Mouse (Mus musculus) forebrain, embryonic 15.5 days (tissue): Measurements from ENCODE around the gene Nudcd3. TPM values are rescaled to one million over a fixed set of nuclear protein-coding genes. Genes with fewer than 3 reads are reported as not detected.
A peak's percentile ranks its signal among the peaks of the same experiment; 100 is the strongest.

ENCODE experiments used
- ATAC-seq: fragments of 200-750 bp; cut with Nextera tagmentation; replicated peaks from 2 replicates; pipeline ENCODE4 v1.8.0; 2017; ENCODE audit warnings: mild to moderate bottlenecking, moderate TSS enrichment, moderate library complexity
- H3K27ac ChIP-seq: fragments of 300-500 bp; sonication (generic); replicated peaks from 2 replicates; pipeline ENCODE4 v1.5.1; 2015; ENCODE audit warnings: mild to moderate bottlenecking, inconsistent platforms
- H3K27me3 ChIP-seq: fragments of 300-500 bp; sonication (generic); 2 replicates; pipeline ENCODE4 v1.6.1; 2015; ENCODE audit warnings: inconsistent platforms
- H3K36me3 ChIP-seq: fragments of 300-500 bp; sonication (generic); 2 replicates; pipeline ENCODE4 v1.6.1; 2015; ENCODE audit warnings: mild to moderate bottlenecking, inconsistent platforms
- H3K4me1 ChIP-seq: fragments of 300-500 bp; sonication (generic); 2 replicates; pipeline ENCODE4 v1.6.1; 2015; ENCODE audit warnings: inconsistent platforms
- H3K4me2 ChIP-seq: fragments of 300-500 bp; sonication (generic); replicated peaks from 2 replicates; pipeline ENCODE4 v1.6.1; 2015; ENCODE audit warnings: mild to moderate bottlenecking, inconsistent platforms
- H3K4me3 ChIP-seq: fragments of 300-500 bp; sonication (generic); 2 replicates; pipeline ENCODE4 v1.5.1; 2015; ENCODE audit warnings: mild to moderate bottlenecking, inconsistent platforms
- H3K9ac ChIP-seq: fragments of 300-500 bp; sonication (generic); replicated peaks from 2 replicates; pipeline ENCODE4 v1.6.1; 2015; ENCODE audit warnings: mild to moderate bottlenecking, inconsistent platforms
- H3K9me3 ChIP-seq: fragments of 300-500 bp; sonication (generic); 2 replicates; pipeline ENCODE4 v1.6.1; 2016; ENCODE audit warnings: inconsistent platforms
- WGBS: fragments of 180-500 bp; shearing (Covaris S2); methylation state at CpG from one replicate; pipeline ENCODE4 v1.1.7; 2015; ENCODE audit warnings: mixed read lengths; 5-methylcytosine and 5-hydroxymethylcytosine counted together
- polyA plus RNA-seq: library from polyadenylated mRNA; unstranded; fragments of >200 nt; fragmentation: Nextera tagmentation; extraction: Ambion mirVana; gene quantifications from 2 replicates; pipeline ENCODE4 v1.2.1, GENCODE M21; 2015

The Nudcd3 gene
- polyA plus RNA-seq, 1 experiment from 2014 or later: 74.4 TPM

GRCm38 (mm10) chr11:6156651-6157050 is 43.6 kb downstream of the Nudcd3 start:
- no peak overlapping the region for H3K9ac ChIP-seq
- 72% methylated on average over 5 of the region's 5 CpGs for WGBS
- no peak overlapping the region for H3K4me2 ChIP-seq
- no peaks in the 10 kb centered on the region for H3K27me3 ChIP-seq
- ATAC-seq: no peak
- H3K27ac ChIP-seq: no peak overlapping the region
- no peak overlapping the region for H3K4me3 ChIP-seq
- H3K9me3 ChIP-seq: no peaks in the 10 kb centered on the region
- H3K4me1 ChIP-seq: peaks cover 24% of the 10 kb centered on the region
- no peaks in the 10 kb centered on the region for H3K36me3 ChIP-seq

DNA sequence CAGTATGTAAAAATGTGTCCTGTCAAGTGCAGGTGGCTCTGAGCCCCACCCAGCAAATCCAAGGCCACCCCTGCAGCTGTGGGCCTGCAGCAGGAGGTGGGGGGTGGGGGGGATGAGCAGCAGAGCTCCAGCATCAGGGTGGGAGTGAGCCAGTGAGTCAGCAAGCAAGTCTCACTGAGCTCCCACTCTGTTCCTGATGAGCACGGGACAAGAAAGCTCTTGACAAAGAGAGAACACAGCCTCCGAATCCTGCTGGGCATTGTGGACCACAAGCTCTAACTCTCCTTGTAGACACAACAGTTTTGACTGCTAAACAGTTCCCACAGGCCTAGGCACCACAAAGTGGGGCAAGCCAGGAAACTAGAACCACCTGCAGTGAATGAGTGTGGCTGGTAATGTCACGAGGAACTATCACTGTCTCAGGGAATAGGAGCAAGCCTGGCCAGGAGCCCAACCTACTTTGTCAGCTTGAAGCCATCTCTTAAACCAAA is 46.0 kb downstream of the Nudcd3 start:
- 57% methylated on average over 3 of the region's 3 CpGs for WGBS
- ATAC-seq: no peak
- Histone ChIP-seq H3K36me3 (peaks cover 4% of the 10 kb centered on the region; the same call in 1 of the 2 replicates), H3K4me2 (no peak overlapping the region), H3K4me3 (no peak overlapping the region), H3K27ac (no peak overlapping the region), H3K9ac (no peak overlapping the region), H3K4me1 (peaks cover 17% of the 10 kb centered on the region), H3K27me3 (no peaks in the 10 kb centered on the region), H3K9me3 (no peaks in the 10 kb centered on the region)

- no peak for ATAC-seq
- 81% methylated on average over 4 of the region's 4 CpGs for WGBS
These were observed 47.4 kb downstream of the Nudcd3 start for GRCm38 (mm10) chr11:6152864-6153263.

DNA sequence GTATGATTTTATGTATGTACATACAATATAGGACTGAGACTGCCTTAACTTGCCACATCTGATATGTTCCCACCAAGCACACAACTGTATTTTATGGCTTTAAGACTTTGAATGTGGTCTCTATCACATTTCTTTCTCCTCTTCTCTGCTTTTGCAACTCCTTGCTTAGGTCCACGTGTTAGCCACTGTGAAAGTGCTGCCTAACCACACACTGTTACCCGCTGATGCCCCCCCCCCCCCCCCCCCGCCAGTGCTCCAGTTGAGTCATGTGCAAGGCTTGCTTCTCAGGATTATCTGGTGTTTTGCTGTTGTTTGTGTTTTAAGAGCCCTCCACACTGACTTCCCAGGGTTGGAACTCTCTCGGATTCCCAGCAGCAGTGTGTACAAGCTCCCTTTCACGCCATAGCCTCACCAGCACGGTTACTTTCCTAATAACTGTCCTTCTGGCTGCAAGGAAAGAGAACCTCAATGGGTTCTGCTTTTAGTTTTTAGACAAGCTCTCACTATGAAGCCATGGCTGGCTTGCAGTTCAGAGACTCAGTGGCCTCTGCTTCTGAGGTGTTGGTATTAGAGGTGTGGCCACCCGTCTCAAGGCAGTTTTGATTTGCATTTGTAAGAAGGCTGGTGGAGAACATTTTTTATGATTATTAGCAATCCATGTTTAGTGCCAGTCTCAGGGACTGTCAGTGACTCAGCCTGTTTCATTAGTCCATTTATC is 61.8 kb downstream of the Nudcd3 start:
- Histone ChIP-seq H3K36me3 (peaks cover 5% of the 10 kb centered on the region; the same call in 1 of the 2 replicates), H3K4me1 (no peaks in the 10 kb centered on the region), H3K4me3 (no peak overlapping the region), H3K9me3 (no peaks in the 10 kb centered on the region), H3K4me2 (no peak overlapping the region), H3K27ac (no peak overlapping the region), H3K9ac (no peak overlapping the region), H3K27me3 (no peaks in the 10 kb centered on the region)
- whole genome bisulfite sequencing: 80% methylated on average over 6 of the region's 7 CpGs
- ATAC-seq: no peak

More at GRCm38 (mm10) chr11:6152864-6153263, 47.4 kb downstream of the Nudcd3 start:
- Histone ChIP-seq H3K4me3 (no peak overlapping the region), H3K9ac (no peak overlapping the region), H3K9me3 (no peaks in the 10 kb centered on the region), H3K36me3 (peaks cover 11% of the 10 kb centered on the region), H3K27me3 (no peaks in the 10 kb centered on the region), H3K4me2 (no peak overlapping the region), H3K27ac (no peak overlapping the region), H3K4me1 (peaks cover 17% of the 10 kb centered on the region)

DNA sequence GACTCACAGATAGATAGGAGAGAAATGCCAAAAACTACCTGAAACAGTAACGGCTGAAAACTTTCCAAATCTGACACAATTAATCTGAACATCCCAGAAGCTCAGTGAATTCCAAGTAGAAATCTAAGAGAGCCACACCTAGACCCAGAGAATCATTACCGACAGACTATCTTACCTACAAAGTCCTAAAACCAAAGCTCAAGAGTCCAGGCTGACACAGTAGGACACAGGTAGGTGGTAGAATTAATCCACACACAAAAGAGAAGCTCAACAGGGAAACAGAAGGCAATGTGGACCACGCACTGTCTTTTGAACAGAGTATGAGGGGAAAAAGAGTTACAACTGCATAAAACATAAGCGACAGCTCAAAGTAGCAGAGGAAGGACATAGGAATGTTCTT is 67.3 kb downstream of the Nudcd3 start:
- no peak overlapping the region for H3K9ac ChIP-seq
- no peak overlapping the region for H3K27ac ChIP-seq
- H3K36me3 ChIP-seq: no peaks in the 10 kb centered on the region
- 92% methylated on average over 4 of the region's 4 CpGs for WGBS
- no peaks in the 10 kb centered on the region for H3K9me3 ChIP-seq
- H3K4me2 ChIP-seq: no peak overlapping the region
- H3K4me3 ChIP-seq: no peak overlapping the region
- H3K27me3 ChIP-seq: no peaks in the 10 kb centered on the region
- no peak for ATAC-seq
- H3K4me1 ChIP-seq: no peaks in the 10 kb centered on the region

GRCm38 (mm10) chr11:6130578-6130977 is 69.6 kb downstream of the Nudcd3 start:
- H3K4me2 ChIP-seq: no peak overlapping the region
- WGBS: 84% methylated on average over 1 of the region's 1 CpGs
- ATAC-seq: no peak

DNA sequence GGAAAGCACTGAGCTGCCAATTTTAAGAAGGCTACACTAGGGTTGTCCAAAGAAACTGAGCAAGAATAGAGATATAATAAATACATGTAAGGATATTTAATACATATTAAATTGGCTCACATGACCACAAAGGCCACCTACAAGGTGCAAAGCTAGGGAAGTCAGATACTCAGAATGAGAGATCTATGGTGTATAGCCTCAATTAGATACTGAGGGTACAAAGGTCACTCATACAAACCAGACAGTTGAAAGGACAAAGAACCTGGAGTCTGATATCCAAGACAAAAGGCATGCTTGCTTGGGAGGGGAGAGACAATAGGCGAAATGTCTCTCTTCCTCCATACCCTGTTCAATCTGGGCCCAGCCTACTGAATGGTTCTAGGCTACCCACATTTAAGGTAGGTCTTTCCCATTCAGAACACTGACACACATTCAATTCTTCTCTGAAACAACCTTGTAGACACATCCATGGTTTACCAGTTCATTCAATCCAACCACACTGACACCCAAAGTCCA is 76.6 kb downstream of the Nudcd3 start:
- Histone ChIP-seq H3K4me2 (no peak overlapping the region), H3K4me3 (no peak overlapping the region), H3K4me1 (no peaks in the 10 kb centered on the region), H3K36me3 (peaks cover 14% of the 10 kb centered on the region; the same call in 1 of the 2 replicates), H3K9me3 (no peaks in the 10 kb centered on the region), H3K27me3 (no peaks in the 10 kb centered on the region), H3K27ac (no peak overlapping the region), H3K9ac (no peak overlapping the region)
- no peak for ATAC-seq
- WGBS: 100% methylated on average over 1 of the region's 1 CpGs

More at GRCm38 (mm10) chr11:6130578-6130977, 69.6 kb downstream of the Nudcd3 start:
- Histone ChIP-seq H3K27ac (no peak overlapping the region), H3K9ac (no peak overlapping the region), H3K9me3 (no peaks in the 10 kb centered on the region), H3K4me3 (no peak overlapping the region), H3K27me3 (no peaks in the 10 kb centered on the region), H3K36me3 (no peaks in the 10 kb centered on the region), H3K4me1 (no peaks in the 10 kb centered on the region)

- no peak overlapping the region for H3K4me3 ChIP-seq
- no peak for ATAC-seq
- no peaks in the 10 kb centered on the region for H3K4me1 ChIP-seq
- H3K9me3 ChIP-seq: no peaks in the 10 kb centered on the region
- no peaks in the 10 kb centered on the region for H3K27me3 ChIP-seq
- peaks cover 14% of the 10 kb centered on the region; the same call in 1 of the 2 replicates for H3K36me3 ChIP-seq
- no peak overlapping the region for H3K27ac ChIP-seq
- H3K4me2 ChIP-seq: no peak overlapping the region
- WGBS: 94% methylated on average over 5 of the region's 5 CpGs
- no peak overlapping the region for H3K9ac ChIP-seq
These were observed 77.6 kb downstream of the Nudcd3 start for GRCm38 (mm10) chr11:6122631-6123030.

- H3K4me3 ChIP-seq: no peak overlapping the region
- peaks cover 20% of the 10 kb centered on the region; the same call in 1 of the 2 replicates for H3K36me3 ChIP-seq
- no peaks in the 10 kb centered on the region for H3K9me3 ChIP-seq
- H3K9ac ChIP-seq: no peak overlapping the region
- no peak for ATAC-seq
- WGBS: 83% methylated on average over 11 of the region's 11 CpGs
- H3K27me3 ChIP-seq: no peaks in the 10 kb centered on the region
- 0 out of 2 replicates have a peak overlapping the region, but pooled peaks have one; percentile 6 for H3K27ac ChIP-seq
- H3K4me2 ChIP-seq: no peak overlapping the region
- H3K4me1 ChIP-seq: no peaks in the 10 kb centered on the region
These were observed 79.6 kb downstream of the Nudcd3 start for GRCm38 (mm10) chr11:6120596-6120995.

DNA sequence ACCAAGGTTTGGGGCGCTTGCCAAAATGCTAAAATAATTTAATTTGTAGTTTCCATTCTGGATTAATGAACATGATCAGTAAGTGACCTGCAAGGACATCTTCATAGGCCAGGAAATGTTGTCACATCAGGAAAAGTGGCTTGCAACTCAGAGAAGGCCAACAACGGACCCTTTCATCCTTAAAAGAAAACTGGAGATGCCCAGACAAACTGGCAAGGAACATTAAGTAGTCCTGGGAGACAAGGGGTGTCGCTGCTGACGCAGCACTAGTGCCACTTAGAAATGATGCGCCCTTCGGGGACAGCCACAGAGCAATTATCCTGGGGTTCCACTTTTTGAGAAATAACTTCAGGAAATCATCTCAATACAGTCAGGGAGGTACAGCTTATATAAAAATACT is 80.2 kb downstream of the Nudcd3 start:
- Histone ChIP-seq H3K27ac (no peak overlapping the region), H3K4me3 (no peak overlapping the region), H3K4me2 (no peak overlapping the region), H3K36me3 (peaks cover 17% of the 10 kb centered on the region; the same call in 1 of the 2 replicates), H3K9ac (no peak overlapping the region), H3K4me1 (no peaks in the 10 kb centered on the region), H3K9me3 (no peaks in the 10 kb centered on the region), H3K27me3 (no peaks in the 10 kb centered on the region)
- no peak for ATAC-seq
- WGBS: 94% methylated on average over 6 of the region's 6 CpGs

GRCm38 (mm10) chr11:6119312-6119711 is 80.9 kb downstream of the Nudcd3 start:
- Histone ChIP-seq H3K9me3 (no peaks in the 10 kb centered on the region), H3K4me3 (no peak overlapping the region), H3K27ac (no peak overlapping the region), H3K9ac (no peak overlapping the region), H3K4me2 (no peak overlapping the region), H3K27me3 (no peaks in the 10 kb centered on the region), H3K36me3 (peaks cover 17% of the 10 kb centered on the region; the same call in 1 of the 2 replicates), H3K4me1 (no peaks in the 10 kb centered on the region)
- 89% methylated on average over 11 of the region's 11 CpGs for WGBS
- no peak for ATAC-seq

DNA sequence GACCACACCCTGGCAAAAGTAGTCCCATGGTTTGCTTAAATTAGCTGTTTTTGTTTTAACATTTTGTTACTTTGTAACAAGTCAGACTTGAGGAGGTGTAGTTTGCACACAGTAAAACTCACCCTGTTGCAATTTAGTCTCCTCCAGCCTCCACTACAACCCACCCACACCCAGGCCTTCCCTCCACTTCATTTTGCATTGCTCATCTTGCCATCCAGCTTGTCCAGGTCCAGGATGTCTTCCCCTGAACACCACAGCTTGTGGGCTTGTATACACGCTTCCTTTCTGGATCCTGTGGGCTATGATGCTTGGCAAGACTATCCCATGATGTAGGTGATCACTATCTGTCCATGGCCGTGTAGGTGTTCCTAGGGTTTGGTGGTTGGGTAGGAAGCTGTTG is 82.3 kb downstream of the Nudcd3 start:
- peaks cover 21% of the 10 kb centered on the region for H3K36me3 ChIP-seq
- WGBS: 93% methylated on average over 2 of the region's 2 CpGs
- H3K27ac ChIP-seq: no peak overlapping the region
- no peak overlapping the region for H3K9ac ChIP-seq
- H3K4me2 ChIP-seq: no peak overlapping the region
- H3K4me1 ChIP-seq: no peaks in the 10 kb centered on the region
- H3K27me3 ChIP-seq: no peaks in the 10 kb centered on the region
- no peak overlapping the region for H3K4me3 ChIP-seq
- ATAC-seq: no peak
- no peaks in the 10 kb centered on the region for H3K9me3 ChIP-seq
